Mouse (Mus musculus) intestine, embryonic 16.5 days (tissue): ENCODE measurements around the gene Sp7. TPM values are rescaled to one million over a fixed set of nuclear protein-coding genes. Genes with fewer than 3 reads are reported as not detected.

Experiments used
- ATAC-seq: fragments of 200-750 bp; cut with Nextera tagmentation; 2 replicates; pipeline ENCODE4 v1.8.0; 2017; ENCODE audit warnings: moderate TSS enrichment, moderate library complexity
- H3K27ac ChIP-seq: fragments of 300-500 bp; sonication (generic); 2 replicates; pipeline ENCODE4 v1.5.1; 2014; ENCODE audit warnings: mild to moderate bottlenecking, low read length
- H3K27me3 ChIP-seq: fragments of 300-500 bp; sonication (generic); replicated peaks from 2 replicates; pipeline ENCODE4 v1.6.1; 2014; ENCODE audit warnings: low read length, control low read depth, mixed read lengths; ENCODE audit not compliant: control insufficient read depth, insufficient read depth
- H3K36me3 ChIP-seq: fragments of 300-500 bp; sonication (generic); 2 replicates; pipeline ENCODE4 v1.6.1; 2014; ENCODE audit warnings: low read length, control low read depth; ENCODE audit not compliant: control insufficient read depth, insufficient read depth
- H3K4me1 ChIP-seq: fragments of 300-500 bp; sonication (generic); 2 replicates; pipeline ENCODE4 v1.6.1; 2014; ENCODE audit warnings: low read length, control low read depth, mixed read lengths; ENCODE audit not compliant: control insufficient read depth, insufficient read depth
- H3K4me2 ChIP-seq: fragments of 300-500 bp; sonication (generic); 2 replicates; pipeline ENCODE4 v1.6.1; 2014; ENCODE audit warnings: low read depth, low read length, control low read depth
- H3K4me3 ChIP-seq: fragments of 300-500 bp; sonication (generic); 2 replicates; pipeline ENCODE4 v1.5.1; 2014; ENCODE audit warnings: mild to moderate bottlenecking, low read length
- H3K9ac ChIP-seq: fragments of 300-500 bp; sonication (generic); 2 replicates; pipeline ENCODE4 v1.6.1; 2014; ENCODE audit warnings: low read depth, low read length
- H3K9me3 ChIP-seq: fragments of 300-500 bp; sonication (generic); 2 replicates; pipeline ENCODE4 v1.6.1; 2016; ENCODE audit warnings: low read length, control low read depth; ENCODE audit not compliant: control insufficient read depth
- WGBS: fragments of 180-500 bp; shearing (Covaris S2); extraction: QIAGEN DNeasy Blood & Tissue Kit; methylation state at CpG from one replicate; pipeline ENCODE4 v1.1.7; 2014; 5-methylcytosine and 5-hydroxymethylcytosine counted together
- polyA plus RNA-seq: library from polyadenylated mRNA; unstranded; fragments of >200 nt; fragmentation: Nextera tagmentation; extraction: Ambion mirVana; gene quantifications from 2 replicates; pipeline ENCODE4 v1.2.1, GENCODE M21; 2015

The Sp7 gene
- polyA plus RNA-seq, 1 experiment from 2014 or later: 0.50 TPM

DNA sequence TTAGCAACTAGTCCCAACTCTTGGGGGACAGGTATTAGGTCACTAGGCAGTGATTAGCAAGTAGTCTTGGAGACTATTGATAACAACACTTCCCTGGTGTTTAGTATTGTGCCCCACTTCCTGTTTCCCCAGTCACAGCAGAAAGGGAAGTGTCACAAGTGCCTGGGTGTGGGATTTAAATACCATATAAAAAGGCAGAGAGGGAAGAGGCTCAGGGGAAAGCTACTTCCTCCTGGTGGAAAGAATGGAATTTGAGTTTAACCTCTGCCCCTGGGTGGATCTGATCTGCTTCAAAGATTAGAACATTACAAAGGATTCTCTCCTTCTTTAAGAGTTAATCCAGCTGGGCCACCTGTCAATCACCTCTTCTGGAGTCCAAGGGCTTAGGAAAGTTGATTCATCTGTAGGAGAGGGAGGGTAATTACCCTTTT lies 26.6 kb upstream of the Sp7 start:
- ATAC-seq: peak; percentile 83
- Histone ChIP-seq H3K4me2 (no peak overlapping the region), H3K27ac (peak overlapping the region; percentile 87), H3K9ac (no peak overlapping the region), H3K4me1 (peaks cover 11% of the 10 kb centered on the region), H3K36me3 (no peaks in the 10 kb centered on the region), H3K27me3 (no peaks in the 10 kb centered on the region), H3K4me3 (no peak overlapping the region), H3K9me3 (no peaks in the 10 kb centered on the region)

DNA sequence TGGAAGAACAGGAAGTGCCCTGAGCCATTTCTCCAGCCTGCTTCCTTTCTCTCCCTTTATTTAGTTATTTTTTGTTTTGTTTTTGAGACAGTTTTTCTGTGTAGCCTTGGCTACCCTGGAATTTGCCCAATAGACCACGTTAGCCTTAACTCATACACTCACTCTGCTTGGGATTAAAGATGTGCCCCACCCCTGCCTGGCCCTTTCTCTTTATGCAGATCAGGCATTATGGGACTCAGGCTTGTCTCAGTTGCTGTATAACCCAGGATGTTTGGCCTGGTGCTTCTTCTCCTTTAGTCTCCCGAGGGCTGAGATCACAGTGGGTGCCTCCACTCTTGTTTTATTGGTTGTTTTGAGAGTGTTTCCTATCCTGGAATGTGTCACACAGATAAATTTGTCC lies 25.5 kb upstream of the Sp7 start:
- no peak overlapping the region for H3K4me3 ChIP-seq
- no peak for ATAC-seq
- peak overlapping the region; percentile 87; the same call in 1 of the 2 replicates for H3K27ac ChIP-seq
- 45% methylated on average over 2 of the region's 2 CpGs for WGBS
- H3K36me3 ChIP-seq: no peaks in the 10 kb centered on the region
- no peaks in the 10 kb centered on the region for H3K9me3 ChIP-seq
- peaks cover 9% of the 10 kb centered on the region for H3K4me1 ChIP-seq
- no peaks in the 10 kb centered on the region for H3K27me3 ChIP-seq
- H3K4me2 ChIP-seq: no peak overlapping the region
- no peak overlapping the region for H3K9ac ChIP-seq

DNA sequence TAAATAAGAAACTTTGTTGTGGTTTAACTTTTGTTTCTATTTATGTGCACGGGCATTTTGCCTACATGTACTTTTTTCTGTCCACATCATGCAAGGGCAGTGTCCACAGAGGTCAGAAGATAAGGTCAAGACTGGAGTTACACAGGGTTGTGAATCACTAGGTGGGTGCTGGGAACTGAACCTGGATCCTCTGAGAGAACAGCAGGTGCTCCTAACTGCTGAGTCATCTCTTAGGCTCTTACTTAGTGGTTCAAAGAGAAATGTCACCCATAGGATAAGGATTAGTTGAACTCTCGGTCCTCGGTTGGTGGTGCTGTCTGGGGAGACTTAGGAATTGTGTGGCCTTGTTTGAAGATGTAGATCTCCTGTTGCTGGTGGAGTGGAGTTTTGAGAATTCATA lies 22.0 kb upstream of the Sp7 start:
- no peaks in the 10 kb centered on the region for H3K9me3 ChIP-seq
- no peaks in the 10 kb centered on the region for H3K36me3 ChIP-seq
- no peaks in the 10 kb centered on the region for H3K27me3 ChIP-seq
- H3K9ac ChIP-seq: no peak overlapping the region
- WGBS: 79% methylated on average over 3 of the region's 3 CpGs
- no peak overlapping the region for H3K4me3 ChIP-seq
- peaks cover under 1% of the 10 kb centered on the region for H3K4me1 ChIP-seq
- H3K27ac ChIP-seq: no peak overlapping the region
- ATAC-seq: no peak
- no peak overlapping the region for H3K4me2 ChIP-seq

DNA sequence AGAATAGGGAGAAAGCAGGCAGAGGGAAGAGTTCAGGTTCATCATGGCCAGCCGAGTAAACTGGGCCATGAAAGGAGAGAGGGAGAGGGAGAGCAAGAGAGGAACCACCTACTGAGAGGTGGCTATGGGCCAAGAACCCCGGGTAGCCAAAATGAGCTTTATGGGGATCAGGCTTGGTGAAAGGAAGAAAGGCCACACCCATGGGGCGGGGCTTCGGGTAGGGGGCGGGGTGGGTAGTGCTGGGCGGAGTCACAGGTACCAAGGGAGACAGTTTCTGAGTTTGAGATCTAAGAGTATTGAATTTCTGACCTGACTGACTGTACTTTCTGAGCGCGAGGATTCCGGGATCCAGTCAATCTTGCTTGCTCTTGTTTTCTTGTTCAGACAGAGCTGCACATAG lies 19.7 kb upstream of the Sp7 start:
- Histone ChIP-seq H3K9me3 (no peaks in the 10 kb centered on the region), H3K4me2 (no peak overlapping the region), H3K9ac (no peak overlapping the region), H3K4me1 (peaks cover 4% of the 10 kb centered on the region; the same call in 1 of the 2 replicates), H3K27me3 (no peaks in the 10 kb centered on the region), H3K27ac (no peak overlapping the region), H3K36me3 (no peaks in the 10 kb centered on the region), H3K4me3 (no peak overlapping the region)
- no peak for ATAC-seq
- WGBS: 50% methylated on average over 9 of the region's 9 CpGs

DNA sequence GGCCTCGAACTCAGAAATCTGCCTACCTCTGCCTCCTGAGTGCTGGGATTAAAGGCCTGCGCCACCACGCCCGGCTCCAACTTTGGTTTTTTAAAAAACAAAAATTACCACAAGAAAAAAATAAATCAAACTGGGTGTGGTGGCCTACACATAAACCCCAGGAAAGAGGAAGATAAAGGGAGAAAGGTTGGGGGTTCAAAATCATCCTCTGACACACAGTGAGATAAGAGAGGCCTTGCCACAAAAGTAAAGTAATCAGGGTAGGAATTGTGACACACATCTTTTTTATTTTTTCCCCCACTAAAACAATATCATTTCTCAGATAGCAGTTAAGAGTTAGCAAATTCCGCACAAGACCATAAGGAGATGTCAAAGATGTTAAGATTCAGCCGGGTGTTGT lies 16.7 kb upstream of the Sp7 start:
- no peak for ATAC-seq
- H3K4me2 ChIP-seq: no peak overlapping the region
- no peak overlapping the region for H3K27ac ChIP-seq
- peaks cover 4% of the 10 kb centered on the region; the same call in 1 of the 2 replicates for H3K4me1 ChIP-seq
- no peaks in the 10 kb centered on the region for H3K27me3 ChIP-seq
- H3K36me3 ChIP-seq: no peaks in the 10 kb centered on the region
- H3K9ac ChIP-seq: no peak overlapping the region
- no peaks in the 10 kb centered on the region for H3K9me3 ChIP-seq
- H3K4me3 ChIP-seq: no peak overlapping the region
- 83% methylated on average over 6 of the region's 6 CpGs for WGBS

DNA sequence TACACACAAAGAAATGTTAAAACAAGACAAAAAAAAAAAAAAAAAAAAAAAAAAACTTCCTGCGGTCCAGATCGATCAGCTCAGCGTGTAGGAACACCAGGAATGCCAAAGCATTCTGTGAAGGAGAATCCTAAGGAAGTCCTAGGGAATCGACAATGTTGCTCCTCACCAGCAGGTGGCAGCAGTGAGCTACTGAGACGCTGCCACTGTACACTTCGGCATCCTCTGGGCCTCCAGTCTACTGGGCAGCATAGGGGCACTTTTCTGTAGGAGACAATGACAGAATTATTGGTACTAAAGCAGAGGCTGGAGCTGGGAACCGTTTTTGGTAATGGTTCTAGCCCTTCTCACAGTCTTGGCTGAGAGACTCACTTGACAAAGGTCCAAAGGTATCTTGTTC lies 14.6 kb upstream of the Sp7 start:
- 2% methylated on average over 7 of the region's 7 CpGs for WGBS
- Histone ChIP-seq H3K4me3 (no peak overlapping the region), H3K9ac (0 out of 2 replicates have a peak overlapping the region, but pooled peaks have one; percentile 6), H3K27ac (peak overlapping the region; percentile 37), H3K36me3 (no peaks in the 10 kb centered on the region), H3K27me3 (no peaks in the 10 kb centered on the region), H3K9me3 (no peaks in the 10 kb centered on the region), H3K4me2 (0 out of 2 replicates have a peak overlapping the region, but pooled peaks have one; percentile 0), H3K4me1 (peaks cover 14% of the 10 kb centered on the region)
- peak; percentile 77 for ATAC-seq

DNA sequence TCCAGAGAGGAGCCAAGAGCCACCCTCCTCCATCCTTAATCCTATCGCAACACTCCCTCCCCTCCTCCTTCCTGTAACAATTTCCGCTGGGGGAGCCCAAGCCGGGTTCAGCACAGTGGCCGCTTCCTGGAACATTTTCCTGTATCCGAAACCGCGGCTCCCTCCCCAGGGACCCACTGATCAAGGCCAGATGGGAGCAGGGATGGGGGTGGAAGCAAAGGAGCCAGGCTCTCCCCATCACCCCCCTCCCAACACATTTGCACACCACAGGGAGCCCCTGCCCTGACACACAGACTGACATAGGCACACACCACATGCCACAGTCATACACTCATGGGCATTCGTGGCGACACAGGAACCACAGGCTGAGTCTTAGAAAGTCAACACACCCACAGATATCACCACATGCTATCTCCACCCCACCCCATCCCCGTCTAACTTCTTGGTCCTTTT lies 10.9 kb upstream of the Sp7 start:
- 11% methylated on average over 10 of the region's 10 CpGs for WGBS
- Histone ChIP-seq H3K27ac (peak overlapping the region; percentile 37; the same call in 1 of the 2 replicates), H3K9ac (peak overlapping the region; percentile 48; the same call in 1 of the 2 replicates)

DNA sequence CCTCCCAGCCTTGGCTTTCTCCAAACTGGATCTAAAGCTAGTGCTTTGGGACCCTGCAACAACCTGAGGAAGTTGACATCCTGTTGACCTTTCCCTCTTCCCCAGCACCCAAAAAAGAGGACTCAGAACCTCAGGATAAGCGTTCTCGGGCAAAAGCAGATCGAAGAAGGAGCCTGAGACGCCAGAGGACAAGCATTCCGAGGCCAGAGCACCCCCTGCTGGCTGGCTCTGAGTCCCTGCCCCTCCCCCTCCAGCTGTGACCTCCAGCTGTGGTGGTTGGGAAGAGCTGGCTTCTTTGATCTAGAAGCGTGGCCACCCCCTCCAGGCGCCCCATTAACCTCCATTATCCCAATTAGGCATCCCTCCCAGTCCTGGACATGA lies 10.2 kb upstream of the Sp7 start:
- H3K36me3 ChIP-seq: no peaks in the 10 kb centered on the region
- WGBS: 0% methylated on average over 7 of the region's 7 CpGs
- H3K9me3 ChIP-seq: no peaks in the 10 kb centered on the region
- peak; percentile 82 for ATAC-seq
- peak overlapping the region; percentile 79 for H3K9ac ChIP-seq
- H3K4me2 ChIP-seq: peak overlapping the region; percentile 97
- H3K27ac ChIP-seq: peak overlapping the region; percentile 70
- H3K4me1 ChIP-seq: peaks cover 19% of the 10 kb centered on the region
- peak overlapping the region; percentile 72 for H3K4me3 ChIP-seq
- H3K27me3 ChIP-seq: no peaks in the 10 kb centered on the region

More for the DNA sequence above, 10.9 kb upstream of the Sp7 start:
- H3K4me1 ChIP-seq: peaks cover 19% of the 10 kb centered on the region
- no peaks in the 10 kb centered on the region for H3K9me3 ChIP-seq
- no peaks in the 10 kb centered on the region for H3K36me3 ChIP-seq
- H3K27me3 ChIP-seq: no peaks in the 10 kb centered on the region
- H3K4me3 ChIP-seq: no peak overlapping the region
- no peak for ATAC-seq
- H3K4me2 ChIP-seq: peak overlapping the region; percentile 97

DNA sequence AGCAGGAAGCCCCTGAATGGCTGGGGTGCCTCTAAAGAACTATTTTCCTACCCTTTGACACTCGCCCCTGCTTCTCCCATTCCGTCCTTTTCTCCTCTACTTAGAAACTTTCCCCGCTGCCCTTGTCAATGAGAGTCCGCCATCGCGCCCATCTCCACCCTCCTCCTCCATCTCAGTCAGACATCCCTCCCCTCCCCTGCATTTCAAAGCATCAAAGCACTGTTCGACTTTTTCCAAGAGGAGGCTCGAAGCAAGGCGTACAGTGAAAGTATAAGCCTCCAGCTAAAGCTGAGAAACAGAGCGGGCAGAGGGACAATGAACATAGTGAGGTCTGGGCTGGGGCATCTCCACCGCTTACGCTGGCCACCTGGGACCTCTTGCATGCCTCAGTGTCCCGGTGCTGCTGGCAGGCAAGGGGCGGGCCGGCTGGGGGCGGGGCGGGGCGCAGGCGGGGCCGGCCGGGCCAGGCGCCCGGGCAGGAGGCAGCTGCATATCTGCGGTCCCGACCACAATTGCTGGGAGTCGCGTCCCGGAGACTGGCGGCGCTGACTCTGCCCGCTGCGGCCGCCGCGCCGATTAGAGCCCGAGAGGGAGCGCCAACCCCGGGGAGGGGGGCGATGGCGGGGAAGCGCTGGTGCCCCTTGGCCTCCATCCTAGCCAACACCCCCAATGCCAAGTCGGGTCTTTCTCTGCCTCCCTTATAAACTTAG lies 9.6 kb upstream of the Sp7 start:
- H3K27ac ChIP-seq: peak overlapping the region; percentile 70
- no peaks in the 10 kb centered on the region for H3K27me3 ChIP-seq
- ATAC-seq: peak; percentile 89
- peak overlapping the region; percentile 72 for H3K4me3 ChIP-seq
- peak overlapping the region; percentile 97 for H3K4me2 ChIP-seq
- peak overlapping the region; percentile 79 for H3K9ac ChIP-seq
- H3K9me3 ChIP-seq: no peaks in the 10 kb centered on the region
- H3K36me3 ChIP-seq: no peaks in the 10 kb centered on the region
- WGBS: under 1% methylated on average over 43 of the region's 43 CpGs
- peaks cover 15% of the 10 kb centered on the region for H3K4me1 ChIP-seq
